Mouse (Mus musculus): ENCODE data around the gene Rtf2.

GRCm38 (mm10) chr2:172496736-172497345 is 56.5 kb downstream of the Rtf2 start:
- TF ChIP-seq CTCF (IDR thresholded peaks at IDR 0.05; ENCODE audit: control insufficient read depth, insufficient read depth, insufficient read length) (no peak), MYOD1 (IDR thresholded peaks at IDR 0.05; ENCODE audit: control insufficient read depth, insufficient read length, low read depth) (no peak), MYOG (IDR thresholded peaks at IDR 0.05; ENCODE audit: control insufficient read depth, extremely low read depth, insufficient read length) (no peak), MAX (IDR thresholded peaks at IDR 0.05) (no peak), CEBPB (IDR thresholded peaks at IDR 0.05; ENCODE audit: low read depth) (no peak)
